Mouse (Mus musculus) midbrain, embryonic 12.5 days (tissue): ENCODE measurements around the gene Copz2. TPM values are rescaled to one million over a fixed set of nuclear protein-coding genes. Genes with fewer than 3 reads are reported as not detected.

Source experiments
- ATAC-seq: fragments of 200-750 bp; cut with Nextera tagmentation; 2 replicates; pipeline ENCODE4 v1.8.0; 2017; ENCODE audit warnings: low read depth, moderate TSS enrichment, moderate library complexity; ENCODE audit not compliant: low FRiP score
- H3K27ac ChIP-seq: fragments of 300-500 bp; sonication (generic); replicated peaks from 2 replicates; pipeline ENCODE4 v1.5.1; 2016; ENCODE audit warnings: mild to moderate bottlenecking
- H3K27me3 ChIP-seq: fragments of 300-500 bp; sonication (generic); 2 replicates; pipeline ENCODE4 v1.6.1; 2016; ENCODE audit warnings: mild to moderate bottlenecking
- H3K36me3 ChIP-seq: fragments of 300-500 bp; sonication (generic); 2 replicates; pipeline ENCODE4 v1.6.1; 2016
- H3K4me1 ChIP-seq: fragments of 300-500 bp; sonication (generic); 2 replicates; pipeline ENCODE4 v1.6.1; 2016
- H3K4me2 ChIP-seq: fragments of 300-500 bp; sonication (generic); replicated peaks from 2 replicates; pipeline ENCODE4 v1.6.1; 2016; ENCODE audit warnings: mild to moderate bottlenecking, moderate library complexity
- H3K4me3 ChIP-seq: fragments of 300-500 bp; sonication (generic); 2 replicates; pipeline ENCODE4 v1.5.1; 2016; ENCODE audit warnings: mild to moderate bottlenecking
- H3K9ac ChIP-seq: fragments of 300-500 bp; sonication (generic); replicated peaks from 2 replicates; pipeline ENCODE4 v1.6.1; 2016; ENCODE audit warnings: mild to moderate bottlenecking, moderate library complexity
- H3K9me3 ChIP-seq: fragments of 300-500 bp; sonication (generic); 2 replicates; pipeline ENCODE4 v1.6.1; 2016; ENCODE audit warnings: mild to moderate bottlenecking
- WGBS: fragments of 180-500 bp; shearing (Covaris S2); methylation state at CpG from one replicate; pipeline ENCODE4 v1.1.7; 2016; 5-methylcytosine and 5-hydroxymethylcytosine counted together
- polyA plus RNA-seq: library from polyadenylated mRNA; unstranded; fragments of >200 nt; fragmentation: Nextera tagmentation; extraction: Ambion mirVana; gene quantifications from 2 replicates; pipeline ENCODE4 v1.2.1, GENCODE M21; 2016

Copz2 gene
- polyA plus RNA-seq, 1 experiment from 2014 or later, result 43.0 TPM

GRCm38 (mm10) chr11:96830539-96831216 lies 19.0 kb upstream of the Copz2 start:
- Histone ChIP-seq H3K4me2 (peak overlapping the region; percentile 60), H3K9ac (peak overlapping the region; percentile 66), H3K27ac (peak overlapping the region; percentile 94), H3K4me1 (peaks cover 37% of the 10 kb centered on the region), H3K9me3 (no peaks in the 10 kb centered on the region), H3K27me3 (no peaks in the 10 kb centered on the region), H3K4me3 (peak overlapping the region; percentile 91), H3K36me3 (peaks cover 21% of the 10 kb centered on the region)
- no peak for ATAC-seq
- WGBS, result 21% methylated on average over 13 of the region's 13 CpGs

- H3K4me3 ChIP-seq, result no peak overlapping the region
- 85% methylated on average over 4 of the region's 4 CpGs for WGBS
- H3K9me3 ChIP-seq, result no peaks in the 10 kb centered on the region
- H3K27ac ChIP-seq, result no peak overlapping the region
- peaks cover 14% of the 10 kb centered on the region for H3K36me3 ChIP-seq
- H3K27me3 ChIP-seq, result no peaks in the 10 kb centered on the region
- no peak overlapping the region for H3K9ac ChIP-seq
- no peak for ATAC-seq
- no peak overlapping the region for H3K4me2 ChIP-seq
- peaks cover 28% of the 10 kb centered on the region for H3K4me1 ChIP-seq
These were observed 18.2 kb upstream of the Copz2 start for GRCm38 (mm10) chr11:96831516-96831915.

- Histone ChIP-seq H3K9ac (no peak overlapping the region), H3K27ac (no peak overlapping the region), H3K36me3 (peaks cover 6% of the 10 kb centered on the region; the same call in 1 of the 2 replicates), H3K9me3 (no peaks in the 10 kb centered on the region), H3K27me3 (no peaks in the 10 kb centered on the region), H3K4me2 (no peak overlapping the region), H3K4me1 (peaks cover 18% of the 10 kb centered on the region), H3K4me3 (no peak overlapping the region)
- ATAC-seq, result no peak
- WGBS, result 90% methylated on average over 3 of the region's 3 CpGs
These were observed 17.1 kb upstream of the Copz2 start for GRCm38 (mm10) chr11:96832541-96832940.

GRCm38 (mm10) chr11:96832973-96833372 lies 16.7 kb upstream of the Copz2 start:
- H3K4me2 ChIP-seq, result no peak overlapping the region
- ATAC-seq, result no peak
- WGBS, result 60% methylated on average over 2 of the region's 2 CpGs

GRCm38 (mm10) chr11:96834127-96834526 lies 15.5 kb upstream of the Copz2 start:
- no peak for ATAC-seq
- Histone ChIP-seq H3K9me3 (no peaks in the 10 kb centered on the region), H3K4me1 (peaks cover 3% of the 10 kb centered on the region), H3K9ac (no peak overlapping the region), H3K27me3 (no peaks in the 10 kb centered on the region), H3K4me2 (no peak overlapping the region), H3K27ac (no peak overlapping the region), H3K4me3 (no peak overlapping the region), H3K36me3 (no peaks in the 10 kb centered on the region)
- 93% methylated on average over 1 of the region's 1 CpGs for WGBS

More at GRCm38 (mm10) chr11:96832973-96833372, 16.7 kb upstream of the Copz2 start:
- H3K27me3 ChIP-seq, result no peaks in the 10 kb centered on the region
- H3K4me1 ChIP-seq, result peaks cover 14% of the 10 kb centered on the region
- no peak overlapping the region for H3K9ac ChIP-seq
- H3K27ac ChIP-seq, result no peak overlapping the region
- 0 out of 2 replicates have a peak, but pooled peaks cover 2% of the 10 kb centered on the region for H3K36me3 ChIP-seq
- no peaks in the 10 kb centered on the region for H3K9me3 ChIP-seq
- no peak overlapping the region for H3K4me3 ChIP-seq

GRCm38 (mm10) chr11:96837298-96837697 lies 12.4 kb upstream of the Copz2 start:
- Histone ChIP-seq H3K36me3 (no peaks in the 10 kb centered on the region), H3K9ac (no peak overlapping the region), H3K9me3 (no peaks in the 10 kb centered on the region), H3K4me1 (0 out of 2 replicates have a peak, but pooled peaks cover 6% of the 10 kb centered on the region), H3K27ac (no peak overlapping the region), H3K4me3 (no peak overlapping the region), H3K4me2 (no peak overlapping the region), H3K27me3 (no peaks in the 10 kb centered on the region)
- ATAC-seq, result no peak
- WGBS, result 38% methylated on average over 9 of the region's 9 CpGs

- Histone ChIP-seq H3K4me3 (no peak overlapping the region), H3K9ac (no peak overlapping the region), H3K4me1 (0 out of 2 replicates have a peak, but pooled peaks cover 6% of the 10 kb centered on the region), H3K27me3 (no peaks in the 10 kb centered on the region), H3K9me3 (no peaks in the 10 kb centered on the region), H3K27ac (no peak overlapping the region), H3K36me3 (no peaks in the 10 kb centered on the region), H3K4me2 (no peak overlapping the region)
- WGBS, result 72% methylated on average over 4 of the region's 4 CpGs
- no peak for ATAC-seq
These were observed 11.3 kb upstream of the Copz2 start for GRCm38 (mm10) chr11:96838341-96838740.

GRCm38 (mm10) chr11:96839428-96839827 lies 10.2 kb upstream of the Copz2 start:
- Histone ChIP-seq H3K9me3 (no peaks in the 10 kb centered on the region), H3K4me2 (no peak overlapping the region), H3K4me1 (0 out of 2 replicates have a peak, but pooled peaks cover 6% of the 10 kb centered on the region), H3K36me3 (no peaks in the 10 kb centered on the region), H3K27me3 (no peaks in the 10 kb centered on the region), H3K27ac (no peak overlapping the region), H3K4me3 (no peak overlapping the region), H3K9ac (no peak overlapping the region)
- no peak for ATAC-seq
- WGBS, result 84% methylated on average over 7 of the region's 7 CpGs

GRCm38 (mm10) chr11:96839877-96840276 lies 9.8 kb upstream of the Copz2 start:
- 0 out of 2 replicates have a peak, but pooled peaks cover 6% of the 10 kb centered on the region for H3K4me1 ChIP-seq
- no peak overlapping the region for H3K9ac ChIP-seq
- H3K4me3 ChIP-seq, result no peak overlapping the region
- no peak overlapping the region for H3K4me2 ChIP-seq
- H3K36me3 ChIP-seq, result no peaks in the 10 kb centered on the region
- no peak overlapping the region for H3K27ac ChIP-seq
- no peak for ATAC-seq
- H3K9me3 ChIP-seq, result no peaks in the 10 kb centered on the region
- H3K27me3 ChIP-seq, result no peaks in the 10 kb centered on the region
- WGBS, result 80% methylated on average over 3 of the region's 3 CpGs

GRCm38 (mm10) chr11:96840290-96840689 lies 9.4 kb upstream of the Copz2 start:
- Histone ChIP-seq H3K4me2 (no peak overlapping the region), H3K27ac (no peak overlapping the region), H3K4me3 (no peak overlapping the region), H3K36me3 (no peaks in the 10 kb centered on the region), H3K4me1 (0 out of 2 replicates have a peak, but pooled peaks cover 6% of the 10 kb centered on the region), H3K27me3 (no peaks in the 10 kb centered on the region), H3K9me3 (no peaks in the 10 kb centered on the region), H3K9ac (no peak overlapping the region)
- no peak for ATAC-seq
- WGBS, result 46% methylated on average over 8 of the region's 8 CpGs

GRCm38 (mm10) chr11:96843627-96844026 lies 6.0 kb upstream of the Copz2 start:
- WGBS, result 59% methylated on average over 3 of the region's 3 CpGs
- H3K4me2 ChIP-seq, result no peak overlapping the region
- no peaks in the 10 kb centered on the region for H3K36me3 ChIP-seq
- H3K9me3 ChIP-seq, result no peaks in the 10 kb centered on the region
- no peaks in the 10 kb centered on the region for H3K27me3 ChIP-seq
- H3K9ac ChIP-seq, result no peak overlapping the region
- H3K4me3 ChIP-seq, result no peak overlapping the region
- no peak overlapping the region for H3K27ac ChIP-seq
- 0 out of 2 replicates have a peak, but pooled peaks cover 6% of the 10 kb centered on the region for H3K4me1 ChIP-seq
- no peak for ATAC-seq

GRCm38 (mm10) chr11:96847240-96847639 lies 2.4 kb upstream of the Copz2 start:
- peaks cover 7% of the 10 kb centered on the region for H3K4me1 ChIP-seq
- 57% methylated on average over 3 of the region's 3 CpGs for WGBS
- ATAC-seq, result no peak
- no peaks in the 10 kb centered on the region for H3K36me3 ChIP-seq
- H3K9me3 ChIP-seq, result no peaks in the 10 kb centered on the region
- H3K9ac ChIP-seq, result no peak overlapping the region
- H3K4me3 ChIP-seq, result no peak overlapping the region
- peaks cover 17% of the 10 kb centered on the region for H3K27me3 ChIP-seq
- H3K4me2 ChIP-seq, result no peak overlapping the region
- H3K27ac ChIP-seq, result no peak overlapping the region
